Mouse (Mus musculus) liver, postnatal 0 days (tissue): Measurements from ENCODE around the gene Kctd14. TPM values are rescaled to one million over a fixed set of nuclear protein-coding genes. Genes with fewer than 3 reads are reported as not detected.
A peak's percentile ranks its signal among the peaks of the same experiment; 100 is the strongest.

Source experiments
- ATAC-seq: fragments of 200-750 bp; cut with Nextera tagmentation; 2 replicates; pipeline ENCODE4 v1.8.0; 2017; ENCODE audit warnings: mild to moderate bottlenecking, moderate library complexity
- DNase-seq: peaks from one replicate; pipeline ENCODE4 v3.0.0-alpha.2; 2016
- H3K27ac ChIP-seq: fragments of 300-500 bp; sonication (generic); 2 replicates; pipeline ENCODE4 v1.5.1; 2014; ENCODE audit warnings: antibody characterized with exemption, moderate library complexity, mild to moderate bottlenecking, low read depth
- H3K27me3 ChIP-seq: fragments of 300-500 bp; sonication (generic); 2 replicates; pipeline ENCODE4 v1.6.1; 2014; ENCODE audit warnings: low read length, control low read depth, mixed read lengths; ENCODE audit not compliant: insufficient read depth
- H3K36me3 ChIP-seq: fragments of 300-500 bp; sonication (generic); replicated peaks from 2 replicates; pipeline ENCODE4 v1.6.1; 2014; ENCODE audit warnings: mild to moderate bottlenecking, control low read depth, low read length, moderate library complexity, mixed read lengths; ENCODE audit not compliant: insufficient read depth
- H3K4me1 ChIP-seq: fragments of 300-500 bp; sonication (generic); 2 replicates; pipeline ENCODE4 v1.6.1; 2014; ENCODE audit warnings: antibody characterized with exemption, mild to moderate bottlenecking, control low read depth; ENCODE audit not compliant: insufficient read depth
- H3K4me2 ChIP-seq: fragments of 300-500 bp; sonication (generic); 2 replicates; pipeline ENCODE4 v1.6.1; 2014; ENCODE audit warnings: low read depth, mild to moderate bottlenecking, low read length, moderate library complexity, mixed read lengths
- H3K4me3 ChIP-seq: fragments of 300-500 bp; sonication (generic); 2 replicates; pipeline ENCODE4 v1.5.1; 2014; ENCODE audit warnings: low read depth, low read length
- H3K9ac ChIP-seq: fragments of 300-500 bp; sonication (generic); replicated peaks from 2 replicates; pipeline ENCODE4 v1.6.1; 2014; ENCODE audit warnings: mild to moderate bottlenecking, moderate library complexity
- H3K9me3 ChIP-seq: fragments of 300-500 bp; sonication (generic); 2 replicates; pipeline ENCODE4 v1.6.1; 2016; ENCODE audit warnings: mild to moderate bottlenecking, control low read depth, low read length, mixed read lengths
- CTCF ChIP-seq: sonication (generic); IDR thresholded peaks from 2 replicates; pipeline ENCODE4 v1.5.1; 2016; ENCODE audit warnings: antibody characterized with exemption, low read depth
- EP300 ChIP-seq: IDR thresholded peaks from 2 replicates; pipeline ENCODE4 v1.6.1; 2016; ENCODE audit warnings: antibody characterized with exemption, low read depth, mild to moderate bottlenecking
- WGBS: fragments of 180-500 bp; shearing (Covaris S2); extraction: QIAGEN DNeasy Blood & Tissue Kit; methylation state at CpG from one replicate; pipeline ENCODE4 v1.1.7; 2014; ENCODE audit not compliant: insufficient replicate concordance; 5-methylcytosine and 5-hydroxymethylcytosine counted together
- polyA plus RNA-seq: library from polyadenylated mRNA; unstranded; fragments of >200 nt; fragmentation: Nextera tagmentation; extraction: Ambion mirVana; gene quantifications from 2 replicates; pipeline ENCODE4 v1.2.1, GENCODE M21; 2015

Gene Kctd14
- polyA plus RNA-seq, 1 experiment from 2014 or later, result 5.0 TPM

DNA sequence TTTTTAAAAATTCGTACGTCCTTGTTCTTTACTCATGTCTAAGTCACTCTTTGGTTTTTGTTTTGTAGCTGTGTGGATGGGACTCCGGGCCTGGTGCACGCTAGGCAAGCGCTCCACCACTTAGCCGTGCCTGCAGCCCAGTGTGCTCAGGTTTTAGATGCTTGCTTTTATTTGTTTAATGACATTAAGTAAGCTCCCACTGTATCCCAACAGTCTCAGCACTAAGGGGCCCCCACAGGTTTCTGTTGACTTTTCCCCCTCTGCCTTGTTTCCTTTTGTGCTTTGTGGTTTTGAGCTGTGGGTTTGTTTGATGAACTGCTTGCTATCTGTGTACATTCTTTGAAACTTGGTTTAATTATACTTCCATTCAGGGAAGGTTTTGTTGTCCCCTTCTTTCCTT, 1.1 kb downstream of the Kctd14 start:
- no peaks in the 10 kb centered on the region for H3K27me3 ChIP-seq
- peak overlapping the region; percentile 99 for H3K4me2 ChIP-seq
- H3K4me3 ChIP-seq, result no peak overlapping the region
- TF ChIP-seq CTCF, result no peak
- no peak for TF ChIP-seq EP300
- 39% methylated on average over 6 of the region's 6 CpGs for WGBS
- ATAC-seq (no peak), DNase-seq (no peak)
- H3K9me3 ChIP-seq, result 0 out of 2 replicates have a peak, but pooled peaks cover 4% of the 10 kb centered on the region
- H3K27ac ChIP-seq, result peak overlapping the region; percentile 63; the same call in 1 of the 2 replicates
- peaks cover 17% of the 10 kb centered on the region for H3K4me1 ChIP-seq
- H3K36me3 ChIP-seq, result no peaks in the 10 kb centered on the region
- no peak overlapping the region for H3K9ac ChIP-seq

DNA sequence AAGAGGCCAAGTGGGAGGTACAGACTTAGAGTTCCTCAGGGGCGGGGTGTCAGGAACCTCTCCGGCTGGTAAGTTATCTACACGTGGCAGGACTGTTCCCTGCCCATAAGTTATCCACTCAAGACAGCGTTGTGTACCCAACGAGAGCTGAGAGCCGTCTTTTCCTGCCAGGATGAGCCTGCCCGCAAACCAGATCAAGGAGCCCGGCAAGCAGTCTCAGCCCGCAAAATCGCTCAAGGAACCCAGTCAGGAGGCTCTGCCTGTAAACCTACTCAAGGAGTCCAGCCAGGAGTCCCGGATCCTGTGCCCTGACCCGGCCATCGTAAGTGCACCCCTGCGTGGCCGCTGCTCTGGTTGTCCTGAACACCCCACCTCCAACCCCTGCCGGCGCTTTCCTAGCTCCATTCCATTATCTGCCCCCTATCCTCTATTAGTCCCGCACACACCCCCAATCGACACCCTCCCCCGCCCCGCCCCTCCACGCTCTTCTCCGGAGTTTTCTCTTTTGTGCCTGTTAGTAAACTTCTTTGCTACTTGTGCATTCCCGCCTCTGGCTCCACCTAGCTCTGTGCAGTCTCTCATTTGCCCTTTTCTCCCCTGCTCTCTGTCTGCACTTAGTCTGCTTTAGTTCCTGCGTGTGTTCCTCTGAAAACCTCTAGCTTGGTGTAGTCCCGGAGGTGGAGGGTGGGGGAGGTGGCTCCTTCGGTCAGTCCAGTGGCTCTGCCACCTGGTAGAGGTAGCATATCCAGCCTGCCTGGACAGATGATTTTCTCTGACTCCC, 2.2 kb downstream of the Kctd14 start:
- H3K4me3 ChIP-seq, result peak overlapping the region; percentile 74
- ATAC-seq (peak; percentile 99), DNase-seq (peak; percentile 69)
- peak overlapping the region; percentile 89 for H3K9ac ChIP-seq
- 0 out of 2 replicates have a peak, but pooled peaks cover 4% of the 10 kb centered on the region for H3K9me3 ChIP-seq
- TF ChIP-seq CTCF (no peak), EP300 (peak; percentile 86)
- H3K27ac ChIP-seq, result peak overlapping the region; percentile 91
- peak overlapping the region; percentile 99 for H3K4me2 ChIP-seq
- 0 out of 2 replicates have a peak, but pooled peaks cover 6% of the 10 kb centered on the region for H3K36me3 ChIP-seq
- H3K27me3 ChIP-seq, result no peaks in the 10 kb centered on the region
- peaks cover 17% of the 10 kb centered on the region for H3K4me1 ChIP-seq
- WGBS, result 2% methylated on average over 27 of the region's 27 CpGs

DNA sequence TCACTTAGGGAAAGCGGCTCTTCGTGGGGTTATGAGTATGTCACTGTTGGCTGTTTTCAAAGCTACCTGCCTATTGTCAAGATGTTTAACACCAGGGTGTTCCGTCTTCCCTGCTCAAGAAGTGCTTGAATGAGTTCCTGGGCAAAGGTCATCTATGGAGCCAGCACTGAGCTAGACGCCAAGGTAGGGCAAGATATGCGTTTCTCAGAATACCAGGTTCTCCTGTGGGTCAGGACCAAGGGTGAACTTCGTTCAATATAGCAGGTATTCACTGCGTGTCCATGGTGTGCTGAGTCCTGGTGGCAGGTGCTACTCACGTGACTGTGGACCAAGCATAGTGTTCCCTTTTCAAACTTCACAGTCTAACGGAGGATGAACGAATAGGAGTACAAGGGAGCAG, 3.7 kb downstream of the Kctd14 start:
- Histone ChIP-seq H3K4me1 (peaks cover 17% of the 10 kb centered on the region), H3K4me2 (peak overlapping the region; percentile 99), H3K27ac (no peak overlapping the region), H3K27me3 (no peaks in the 10 kb centered on the region), H3K9ac (no peak overlapping the region), H3K4me3 (peak overlapping the region; percentile 74; the same call in 1 of the 2 replicates), H3K9me3 (no peaks in the 10 kb centered on the region), H3K36me3 (0 out of 2 replicates have a peak, but pooled peaks cover 6% of the 10 kb centered on the region)
- DNase-seq (no peak), ATAC-seq (no peak)
- no peak for TF ChIP-seq CTCF
- TF ChIP-seq EP300, result no peak
- 86% methylated on average over 10 of the region's 10 CpGs for WGBS

DNA sequence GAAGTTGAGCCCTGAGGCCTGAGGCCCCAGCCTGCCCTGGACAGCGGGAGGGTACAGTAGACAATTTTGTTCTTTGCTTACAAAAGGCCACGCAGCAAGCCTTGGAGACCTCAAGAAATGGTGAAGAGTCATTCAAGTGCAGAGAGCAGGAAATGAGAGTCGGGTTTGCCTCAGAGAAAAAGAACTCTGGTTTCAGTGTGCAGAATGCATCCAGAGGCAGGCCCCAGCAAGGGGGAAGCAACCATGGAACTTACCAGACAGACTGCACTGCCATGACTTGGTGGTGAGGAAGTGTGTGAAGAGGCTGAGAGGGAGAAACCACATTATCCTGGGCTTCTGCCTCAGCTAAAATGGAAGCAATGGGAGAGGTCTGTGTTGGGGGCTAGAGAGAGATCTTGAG, 4.5 kb downstream of the Kctd14 start:
- H3K4me1 ChIP-seq, result peaks cover 17% of the 10 kb centered on the region
- TF ChIP-seq EP300 (no peak), CTCF (no peak)
- 48% methylated on average over 3 of the region's 3 CpGs for WGBS
- H3K4me3 ChIP-seq, result no peak overlapping the region
- ATAC-seq, result no peak
- no peak for DNase-seq
- H3K27me3 ChIP-seq, result no peaks in the 10 kb centered on the region
- H3K36me3 ChIP-seq, result 0 out of 2 replicates have a peak, but pooled peaks cover 8% of the 10 kb centered on the region
- no peaks in the 10 kb centered on the region for H3K9me3 ChIP-seq
- no peak overlapping the region; the same call in 1 of the 2 replicates for H3K4me2 ChIP-seq
- H3K27ac ChIP-seq, result peak overlapping the region; percentile 30; the same call in 1 of the 2 replicates
- no peak overlapping the region for H3K9ac ChIP-seq

DNA sequence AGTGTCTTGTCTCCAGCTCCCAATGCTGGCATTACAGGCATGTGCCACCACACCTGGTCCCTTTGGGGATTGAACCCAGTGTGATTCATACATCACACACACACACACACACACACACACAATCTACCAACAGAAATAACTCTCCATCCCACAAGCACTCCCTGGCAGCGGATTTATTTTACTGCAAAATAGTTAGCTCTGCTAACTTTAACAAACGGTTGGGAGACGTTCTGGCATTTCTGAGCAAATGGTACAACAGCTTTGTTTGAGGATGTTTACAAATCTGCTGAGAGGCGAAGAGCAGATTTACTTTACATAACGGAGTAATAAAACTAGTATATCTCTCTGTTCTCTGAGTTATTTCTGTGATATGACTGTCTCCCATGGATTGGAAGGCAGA, 21.9 kb downstream of the Kctd14 start:
- DNase-seq (no peak), ATAC-seq (no peak)
- Histone ChIP-seq H3K9me3 (no peaks in the 10 kb centered on the region), H3K9ac (no peak overlapping the region), H3K4me1 (no peaks in the 10 kb centered on the region), H3K36me3 (no peaks in the 10 kb centered on the region), H3K4me2 (no peak overlapping the region), H3K4me3 (no peak overlapping the region), H3K27ac (no peak overlapping the region), H3K27me3 (no peaks in the 10 kb centered on the region)
- WGBS, result 75% methylated on average over 5 of the region's 5 CpGs
- TF ChIP-seq EP300, result no peak

DNA sequence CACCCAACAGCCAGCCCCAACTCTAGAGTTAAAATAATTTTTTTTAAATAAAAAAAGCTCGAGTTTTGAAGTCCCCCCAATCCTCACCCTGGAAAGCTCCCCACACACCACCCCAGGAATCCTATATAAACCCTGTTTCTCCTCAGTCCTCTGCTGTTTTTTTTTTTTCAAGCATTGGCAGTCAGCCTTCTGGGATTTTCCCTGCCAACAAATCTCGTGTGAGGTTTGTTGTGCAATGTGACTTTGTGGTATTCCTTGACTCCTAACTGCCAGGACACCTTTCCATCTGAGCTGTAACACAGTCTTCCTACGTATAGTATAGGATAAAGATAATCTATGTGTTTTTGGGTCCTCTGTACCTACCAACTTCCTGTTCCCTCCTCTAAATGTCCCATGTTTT, 28.2 kb downstream of the Kctd14 start:
- H3K27ac ChIP-seq, result no peak overlapping the region
- H3K27me3 ChIP-seq, result no peaks in the 10 kb centered on the region
- H3K36me3 ChIP-seq, result no peaks in the 10 kb centered on the region
- 47% methylated on average over 3 of the region's 3 CpGs for WGBS
- no peak overlapping the region for H3K4me2 ChIP-seq
- peaks cover 16% of the 10 kb centered on the region for H3K4me1 ChIP-seq
- ATAC-seq (no peak), DNase-seq (no peak)
- H3K9me3 ChIP-seq, result no peaks in the 10 kb centered on the region
- TF ChIP-seq CTCF, result no peak
- TF ChIP-seq EP300, result no peak
- no peak overlapping the region for H3K9ac ChIP-seq
- no peak overlapping the region for H3K4me3 ChIP-seq
